Mouse (Mus musculus): ENCODE measurements around the gene Zfp366. TPM values are rescaled to one million over a fixed set of nuclear protein-coding genes. Genes with fewer than 3 reads are reported as not detected.

Zfp366 gene
- polyA plus RNA-seq, 1 experiment from 2014 or later: 1.2 TPM

DNA sequence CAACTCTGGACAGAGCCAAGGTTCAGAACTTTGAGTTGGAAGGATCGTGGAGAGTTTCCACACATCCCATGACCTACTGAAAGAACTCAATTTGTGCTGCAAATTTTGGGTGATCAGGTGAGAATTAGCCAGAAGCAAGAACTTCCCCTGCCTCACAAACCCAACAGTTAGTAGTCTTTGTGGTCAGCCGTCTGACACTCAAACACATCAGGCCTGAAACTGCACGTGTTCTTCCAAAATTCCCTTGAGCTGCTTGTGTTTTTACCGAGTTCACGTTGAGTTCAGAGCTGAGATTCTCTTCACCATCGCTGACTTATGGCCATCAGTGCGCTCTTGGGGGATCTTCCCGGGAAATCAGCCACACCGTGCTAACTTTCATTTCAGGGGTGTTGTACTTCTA is 22.6 kb downstream of the Zfp366 start:
- H3K36me3 ChIP-seq (ENCODE audit: insufficient read depth, low read length): no peaks in the 10 kb centered on the region
- H3K4me2 ChIP-seq (ENCODE audit: low read length): no peak overlapping the region
- TF ChIP-seq CTCF (IDR thresholded peaks at IDR 0.05; ENCODE audit: low read depth): no peak
- no peaks in the 10 kb centered on the region for H3K9me3 ChIP-seq (replicated peaks; ENCODE audit: low read length)
- no peak overlapping the region for H3K27ac ChIP-seq
- 87% methylated on average over 9 of the region's 9 CpGs for WGBS
- ATAC-seq (replicated peaks; ENCODE audit: low FRiP score, low read depth) (no peak), DNase-seq (ENCODE audit: low spot score) (no peak)
- H3K27me3 ChIP-seq (ENCODE audit: insufficient read depth, low read length): no peaks in the 10 kb centered on the region
- H3K9ac ChIP-seq (ENCODE audit: low read depth, low read length): no peak overlapping the region
- 0 out of 2 replicates have a peak, but pooled peaks cover 6% of the 10 kb centered on the region for H3K4me1 ChIP-seq (replicated peaks; ENCODE audit: insufficient read depth, low read length)
- H3K4me3 ChIP-seq (replicated peaks; ENCODE audit: low read depth, low read length): no peak overlapping the region

DNA sequence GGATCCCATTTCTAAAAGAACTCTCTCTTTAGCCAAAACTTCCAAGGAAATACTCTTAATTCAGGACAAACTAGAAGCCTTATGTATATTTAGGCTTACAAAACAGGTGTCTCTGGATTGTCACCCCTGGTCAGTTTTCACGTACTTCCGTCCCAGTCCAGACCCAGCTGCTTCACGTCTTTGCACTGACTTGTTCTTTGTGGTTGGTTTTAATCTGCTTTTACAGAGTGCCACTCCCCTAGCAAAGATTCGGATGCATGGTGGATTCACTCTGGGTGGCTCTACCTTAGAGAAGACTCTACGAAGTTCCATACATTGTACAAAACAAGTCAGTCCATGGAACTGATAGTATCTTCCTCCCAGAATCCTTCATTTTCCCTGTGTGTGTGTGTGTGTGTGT is 25.2 kb downstream of the Zfp366 start:
- no peak for TF ChIP-seq CTCF (IDR thresholded peaks at IDR 0.05; ENCODE audit: low read depth)
- DNase-seq (ENCODE audit: low spot score) (no peak), ATAC-seq (replicated peaks; ENCODE audit: low FRiP score, low read depth) (no peak)
- Histone ChIP-seq H3K27me3 (ENCODE audit: insufficient read depth, low read length) (no peaks in the 10 kb centered on the region), H3K27ac (no peak overlapping the region), H3K36me3 (ENCODE audit: insufficient read depth, low read length) (no peaks in the 10 kb centered on the region), H3K4me3 (replicated peaks; ENCODE audit: low read depth, low read length) (no peak overlapping the region), H3K4me2 (ENCODE audit: low read length) (no peak overlapping the region), H3K4me1 (replicated peaks; ENCODE audit: insufficient read depth, low read length) (no peaks in the 10 kb centered on the region; the same call in 1 of the 2 replicates), H3K9ac (ENCODE audit: low read depth, low read length) (no peak overlapping the region), H3K9me3 (replicated peaks; ENCODE audit: low read length) (no peaks in the 10 kb centered on the region)
- WGBS: 85% methylated on average over 5 of the region's 5 CpGs

DNA sequence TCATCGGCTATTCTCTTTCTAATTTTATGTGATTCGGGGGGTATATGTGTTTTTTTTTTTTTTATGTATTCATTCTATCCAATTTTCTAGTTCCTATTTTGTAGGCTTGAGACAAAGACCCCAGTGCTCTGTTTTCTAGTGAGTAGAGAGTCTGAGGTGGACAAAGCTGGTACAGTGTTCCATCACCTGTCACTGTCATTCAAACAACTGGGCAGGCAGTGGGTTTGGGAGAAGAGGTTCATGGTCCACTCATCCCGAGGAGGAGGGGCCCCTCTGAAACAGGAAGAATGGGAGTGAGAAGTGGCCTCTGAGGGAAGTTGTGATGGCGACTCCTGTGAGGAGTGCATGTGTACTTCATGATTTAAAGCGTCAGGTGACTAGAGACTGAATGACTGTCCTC is 26.2 kb downstream of the Zfp366 start:
- TF ChIP-seq CTCF (IDR thresholded peaks at IDR 0.05; ENCODE audit: low read depth): no peak
- DNase-seq (ENCODE audit: low spot score) (no peak), ATAC-seq (replicated peaks; ENCODE audit: low FRiP score, low read depth) (no peak)
- no peak overlapping the region for H3K4me2 ChIP-seq (ENCODE audit: low read length)
- no peaks in the 10 kb centered on the region for H3K36me3 ChIP-seq (ENCODE audit: insufficient read depth, low read length)
- no peak overlapping the region for H3K9ac ChIP-seq (ENCODE audit: low read depth, low read length)
- H3K4me3 ChIP-seq (replicated peaks; ENCODE audit: low read depth, low read length): no peak overlapping the region
- H3K4me1 ChIP-seq (replicated peaks; ENCODE audit: insufficient read depth, low read length): no peaks in the 10 kb centered on the region; the same call in 1 of the 2 replicates
- H3K27ac ChIP-seq: no peak overlapping the region
- no peaks in the 10 kb centered on the region for H3K27me3 ChIP-seq (ENCODE audit: insufficient read depth, low read length)
- WGBS: 60% methylated on average over 5 of the region's 5 CpGs
- no peaks in the 10 kb centered on the region for H3K9me3 ChIP-seq (replicated peaks; ENCODE audit: low read length)

GRCm38 (mm10) chr13:99212976-99213375 is 28.4 kb downstream of the Zfp366 start:
- Histone ChIP-seq H3K9ac (ENCODE audit: low read depth, low read length) (no peak overlapping the region), H3K4me2 (ENCODE audit: low read length) (no peak overlapping the region)
- WGBS: 77% methylated on average over 5 of the region's 5 CpGs

DNA sequence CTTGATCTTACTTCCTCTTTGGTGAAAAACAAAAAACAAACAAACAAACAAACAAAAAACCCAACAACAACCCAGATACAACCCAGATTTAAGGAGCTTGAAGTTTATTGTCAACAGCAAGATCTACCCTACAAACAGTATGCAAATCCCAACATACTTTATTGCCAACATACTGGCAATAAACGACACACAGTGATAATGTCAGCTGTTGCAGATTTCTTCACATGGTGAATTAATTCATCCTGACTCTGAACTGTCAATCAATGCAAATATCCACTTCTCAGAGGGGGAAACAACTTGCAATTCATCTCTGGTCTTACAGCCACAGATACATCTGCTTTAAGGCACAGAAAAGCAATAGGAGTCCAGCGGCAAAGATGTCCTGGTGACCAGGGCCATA is 31.4 kb downstream of the Zfp366 start:
- H3K27me3 ChIP-seq (ENCODE audit: insufficient read depth, low read length): no peaks in the 10 kb centered on the region
- 89% methylated on average over 2 of the region's 2 CpGs for WGBS

More at GRCm38 (mm10) chr13:99212976-99213375, 28.4 kb downstream of the Zfp366 start:
- TF ChIP-seq CTCF (IDR thresholded peaks at IDR 0.05; ENCODE audit: low read depth): no peak
- no peak for DNase-seq (ENCODE audit: low spot score)
- Histone ChIP-seq H3K27me3 (ENCODE audit: insufficient read depth, low read length) (no peaks in the 10 kb centered on the region), H3K36me3 (ENCODE audit: insufficient read depth, low read length) (no peaks in the 10 kb centered on the region), H3K27ac (no peak overlapping the region), H3K9me3 (replicated peaks; ENCODE audit: low read length) (no peaks in the 10 kb centered on the region), H3K4me1 (replicated peaks; ENCODE audit: insufficient read depth, low read length) (no peaks in the 10 kb centered on the region; the same call in 1 of the 2 replicates), H3K4me3 (replicated peaks; ENCODE audit: low read depth, low read length) (no peak overlapping the region)
- no peak for ATAC-seq (replicated peaks; ENCODE audit: low FRiP score, low read depth)

DNA sequence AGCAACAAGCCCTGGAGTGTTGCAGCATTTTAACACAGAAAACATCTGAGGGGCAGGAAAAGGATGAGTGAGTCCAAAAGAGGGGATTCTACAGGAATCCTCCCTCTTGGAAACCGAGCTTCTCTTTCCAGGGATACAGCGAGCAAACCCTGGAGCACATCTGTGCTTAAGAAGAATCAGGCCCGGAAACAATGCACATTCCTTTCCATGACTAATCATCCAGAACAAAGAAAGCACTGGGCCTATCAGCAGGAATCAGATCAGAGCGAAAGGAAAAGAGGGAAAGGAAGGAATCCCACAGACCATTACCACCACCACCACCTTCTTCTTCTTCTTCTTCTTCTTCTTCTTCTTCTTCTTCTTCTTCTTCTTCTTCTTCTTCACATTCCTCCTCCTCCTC is 33.4 kb downstream of the Zfp366 start:
- no peaks in the 10 kb centered on the region for H3K9me3 ChIP-seq (replicated peaks; ENCODE audit: low read length)
- WGBS: 18% methylated on average over 4 of the region's 4 CpGs
- H3K4me2 ChIP-seq (ENCODE audit: low read length): no peak overlapping the region
- H3K9ac ChIP-seq (ENCODE audit: low read depth, low read length): no peak overlapping the region
- peak overlapping the region; percentile 36; the same call in 1 of the 2 replicates for H3K27ac ChIP-seq
- ATAC-seq (replicated peaks; ENCODE audit: low FRiP score, low read depth) (no peak), DNase-seq (ENCODE audit: low spot score) (peak; percentile 77)
- H3K4me1 ChIP-seq (replicated peaks; ENCODE audit: insufficient read depth, low read length): peaks cover 3% of the 10 kb centered on the region; the same call in 1 of the 2 replicates
- no peak overlapping the region for H3K4me3 ChIP-seq (replicated peaks; ENCODE audit: low read depth, low read length)
- no peak for TF ChIP-seq CTCF (IDR thresholded peaks at IDR 0.05; ENCODE audit: low read depth)
- no peaks in the 10 kb centered on the region for H3K27me3 ChIP-seq (ENCODE audit: insufficient read depth, low read length)
- H3K36me3 ChIP-seq (ENCODE audit: insufficient read depth, low read length): no peaks in the 10 kb centered on the region

More for the DNA sequence above, 31.4 kb downstream of the Zfp366 start:
- Histone ChIP-seq H3K4me1 (replicated peaks; ENCODE audit: insufficient read depth, low read length) (peaks cover 3% of the 10 kb centered on the region; the same call in 1 of the 2 replicates), H3K4me3 (replicated peaks; ENCODE audit: low read depth, low read length) (no peak overlapping the region), H3K36me3 (ENCODE audit: insufficient read depth, low read length) (no peaks in the 10 kb centered on the region), H3K4me2 (ENCODE audit: low read length) (no peak overlapping the region), H3K9me3 (replicated peaks; ENCODE audit: low read length) (no peaks in the 10 kb centered on the region), H3K9ac (ENCODE audit: low read depth, low read length) (no peak overlapping the region), H3K27ac (no peak overlapping the region)
- ATAC-seq (replicated peaks; ENCODE audit: low FRiP score, low read depth) (no peak), DNase-seq (ENCODE audit: low spot score) (no peak)
- TF ChIP-seq CTCF (IDR thresholded peaks at IDR 0.05; ENCODE audit: low read depth): no peak

DNA sequence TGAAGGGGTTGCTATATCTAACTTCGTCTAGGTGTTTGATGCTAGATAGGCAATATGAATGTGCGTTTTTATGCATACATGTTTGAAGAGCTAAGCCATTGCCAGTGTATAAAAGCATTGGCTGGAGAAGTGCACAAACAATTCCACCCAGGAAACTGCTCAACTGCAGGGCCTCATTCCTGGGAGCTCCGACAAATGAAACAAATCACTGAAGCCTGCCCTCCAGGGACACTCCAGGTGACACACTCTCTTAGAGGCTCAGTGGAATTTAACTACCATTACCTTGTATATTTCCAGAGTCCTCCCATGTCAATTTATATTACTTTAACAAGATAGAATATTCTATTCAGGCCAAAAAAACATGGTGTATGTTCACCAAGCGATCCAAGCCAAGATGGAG is 35.0 kb downstream of the Zfp366 start:
- Histone ChIP-seq H3K4me3 (replicated peaks; ENCODE audit: low read depth, low read length) (no peak overlapping the region), H3K27ac (no peak overlapping the region), H3K9me3 (replicated peaks; ENCODE audit: low read length) (no peaks in the 10 kb centered on the region), H3K4me2 (ENCODE audit: low read length) (no peak overlapping the region), H3K36me3 (ENCODE audit: insufficient read depth, low read length) (no peaks in the 10 kb centered on the region), H3K27me3 (ENCODE audit: insufficient read depth, low read length) (no peaks in the 10 kb centered on the region), H3K4me1 (replicated peaks; ENCODE audit: insufficient read depth, low read length) (peaks cover 3% of the 10 kb centered on the region; the same call in 1 of the 2 replicates), H3K9ac (ENCODE audit: low read depth, low read length) (no peak overlapping the region)
- WGBS: 88% methylated on average over 4 of the region's 4 CpGs
- TF ChIP-seq CTCF (IDR thresholded peaks at IDR 0.05; ENCODE audit: low read depth): no peak
- ATAC-seq (replicated peaks; ENCODE audit: low FRiP score, low read depth) (no peak), DNase-seq (ENCODE audit: low spot score) (no peak)
